Mouse (Mus musculus): Measurements from ENCODE around the gene H2-T23.

DNA sequence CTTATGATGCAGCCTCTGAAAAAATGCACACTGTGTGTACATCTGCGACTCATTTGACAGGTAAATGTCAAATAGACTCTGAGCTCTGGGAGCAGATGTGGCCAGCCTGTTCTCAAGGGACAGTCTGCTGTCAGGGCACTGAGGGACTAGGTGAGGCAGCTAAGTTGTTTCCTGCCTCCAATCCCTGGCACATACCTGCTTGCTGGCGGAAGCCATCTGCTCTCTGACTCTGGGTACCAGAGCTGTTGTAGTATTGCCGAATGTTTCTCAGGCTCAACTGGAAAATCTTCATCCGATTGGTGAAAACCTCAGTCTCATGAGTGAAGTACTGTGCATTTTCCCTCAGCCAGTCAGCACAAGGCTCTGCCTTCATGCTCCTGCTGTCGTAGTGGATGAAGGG lies 15.6 kb downstream of the H2-T23 start:
- TF ChIP-seq CTCF (IDR thresholded peaks at IDR 0.05; ENCODE audit: low read depth) (no peak), EP300 (IDR thresholded peaks at IDR 0.05; ENCODE audit: low read depth) (no peak)

Measured in liver, postnatal 0 days (tissue).